Mouse (Mus musculus): ENCODE measurements around the gene Ogn. TPM values are rescaled to one million over a fixed set of nuclear protein-coding genes. Genes with fewer than 3 reads are reported as not detected.
"Not testable (repeated sequence)": the region's sequence is repeated elsewhere in the genome, so short reads cannot be mapped to it uniquely, and the experiment has no call there.

Ogn gene
- total RNA-seq (2021) = 10 to 100 TPM; 75.4 to 78.8 TPM

DNA sequence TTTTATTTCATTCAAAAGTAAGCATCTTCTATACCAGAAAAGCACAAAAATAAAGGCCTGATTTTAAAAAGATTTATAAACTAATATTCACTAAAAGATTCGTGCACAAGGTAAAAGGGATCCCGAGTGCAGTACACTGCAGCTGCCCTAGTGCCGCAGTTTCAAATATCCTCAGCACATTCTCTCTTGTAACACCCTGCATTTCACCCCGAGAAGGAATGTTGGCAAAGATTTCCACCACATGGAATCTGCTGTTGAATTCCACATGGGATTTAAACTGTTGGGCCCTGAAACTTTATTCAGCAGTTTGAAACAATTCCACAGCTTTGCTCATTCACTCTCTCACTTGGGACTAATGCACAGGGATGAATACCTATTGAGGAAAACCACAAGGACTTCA, at the start of gene Ogn:
Gene Ogn (plus strand): TSS at position 333 of the 400 bp plus-strand sequence.
- DNase-seq = peak; percentile 77 to 79
- intact Hi-C loops (cut with DNase I) = no loop called here

DNA sequence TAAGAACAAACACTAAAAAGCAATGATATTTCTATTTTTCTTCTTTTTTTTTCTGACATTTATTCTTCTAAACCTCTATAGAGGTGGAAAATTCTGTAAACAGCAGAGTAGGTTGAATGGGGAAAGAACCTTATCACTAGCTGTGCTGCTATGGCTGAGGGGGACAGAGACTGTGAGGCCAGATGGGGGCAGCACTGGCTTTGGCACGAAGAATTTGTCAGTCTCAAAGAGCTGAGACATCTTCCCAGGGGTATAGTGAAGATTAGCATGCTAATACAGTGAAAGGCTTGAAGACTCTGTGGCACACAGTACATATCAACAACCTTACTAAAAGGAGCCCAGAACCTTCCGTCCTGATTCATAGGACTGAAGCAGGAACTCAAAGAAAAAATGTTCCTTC, 48.7 kb upstream of the Ogn start:
- DNase-seq = peak; percentile 57 to 60
- intact Hi-C loops (cut with DNase I) = loop anchor here (2.0 kb wide), 1 partner anchor 86 kb away; no protein-coding TSS in a partner anchor

DNA sequence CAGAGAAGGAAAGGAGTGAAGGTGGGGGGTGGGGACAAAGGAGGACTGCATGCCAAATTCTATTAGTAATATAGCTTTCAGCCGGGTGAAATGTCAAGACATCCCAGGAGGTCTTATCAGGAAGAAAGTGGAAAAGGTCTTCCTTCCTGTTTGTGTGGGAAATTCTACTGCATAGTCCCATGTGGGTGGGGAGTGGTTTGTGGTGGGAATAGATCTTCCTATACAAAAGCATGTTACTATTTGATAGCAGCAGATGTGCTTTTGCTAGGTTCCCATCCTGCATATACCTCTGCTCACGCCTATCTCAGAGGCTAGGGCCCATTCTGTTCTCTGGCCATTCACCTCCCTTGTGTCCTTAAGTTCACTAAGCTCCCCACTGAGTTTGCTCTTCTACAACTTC, 47.0 kb upstream of the Ogn start:
- intact Hi-C loops (cut with DNase I) = no loop called here
- DNase-seq = no peak

DNA sequence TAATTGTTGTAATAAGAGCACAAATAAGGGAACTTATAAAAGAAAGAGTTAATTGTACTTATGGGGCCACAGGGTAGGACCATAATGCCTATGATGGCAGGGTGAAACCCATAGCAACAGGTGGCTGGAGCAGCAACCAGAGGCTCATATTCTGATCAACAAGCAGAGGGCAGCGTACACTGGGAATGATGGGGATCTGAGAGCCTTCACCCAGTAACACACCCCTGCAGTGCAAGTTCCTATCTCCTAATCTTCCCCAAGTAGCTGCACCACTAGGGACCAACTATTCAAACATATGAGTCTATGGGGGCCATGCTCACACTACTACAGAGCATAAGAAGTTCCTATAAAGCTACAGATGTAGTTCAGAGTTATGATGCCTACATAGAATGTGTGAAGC, 43.5 kb upstream of the Ogn start:
- intact Hi-C loops (cut with DNase I) = no loop called here
- no peak for DNase-seq

DNA sequence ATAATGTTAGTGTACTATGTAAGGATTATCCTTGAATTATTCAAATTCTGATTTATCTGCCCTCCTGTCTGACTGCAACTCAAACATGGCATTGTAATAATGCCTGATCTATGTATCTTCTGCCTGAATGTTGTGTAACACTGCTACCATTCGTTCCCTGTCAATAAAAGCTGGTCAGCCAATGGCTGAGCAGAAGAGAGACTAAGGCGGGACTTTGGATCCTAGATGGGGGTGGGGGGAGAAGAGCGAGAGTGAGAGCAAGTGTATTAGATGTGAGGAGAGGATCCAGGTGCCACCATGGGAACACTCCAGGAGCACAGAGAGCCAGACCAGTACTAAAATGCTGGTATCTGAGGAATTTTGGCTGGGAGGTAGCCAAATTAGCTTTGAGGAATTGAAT, 37.5 kb upstream of the Ogn start:
- no peak for DNase-seq
- intact Hi-C loops (cut with DNase I) = no loop called here

DNA sequence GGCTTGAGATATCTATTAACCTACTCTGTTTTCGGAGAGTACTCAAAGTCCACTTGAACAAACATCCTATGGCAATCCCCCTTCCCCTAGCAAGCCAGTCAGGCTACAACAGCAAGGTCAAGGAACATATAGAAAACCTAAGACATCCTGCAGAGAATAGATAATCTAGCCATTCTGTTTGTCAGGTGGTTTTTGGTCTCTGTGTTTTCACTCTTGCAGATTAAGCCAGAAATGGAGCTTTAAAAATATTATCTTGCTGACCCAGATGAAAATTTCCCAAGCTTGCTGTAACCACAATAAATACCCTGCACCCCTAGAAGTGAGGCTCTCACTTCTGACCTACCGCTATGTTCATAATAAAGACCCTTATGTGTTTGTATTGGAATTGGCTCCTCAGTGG, 36.4 kb upstream of the Ogn start:
- no peak for DNase-seq
- intact Hi-C loops (cut with DNase I) = no loop called here

DNA sequence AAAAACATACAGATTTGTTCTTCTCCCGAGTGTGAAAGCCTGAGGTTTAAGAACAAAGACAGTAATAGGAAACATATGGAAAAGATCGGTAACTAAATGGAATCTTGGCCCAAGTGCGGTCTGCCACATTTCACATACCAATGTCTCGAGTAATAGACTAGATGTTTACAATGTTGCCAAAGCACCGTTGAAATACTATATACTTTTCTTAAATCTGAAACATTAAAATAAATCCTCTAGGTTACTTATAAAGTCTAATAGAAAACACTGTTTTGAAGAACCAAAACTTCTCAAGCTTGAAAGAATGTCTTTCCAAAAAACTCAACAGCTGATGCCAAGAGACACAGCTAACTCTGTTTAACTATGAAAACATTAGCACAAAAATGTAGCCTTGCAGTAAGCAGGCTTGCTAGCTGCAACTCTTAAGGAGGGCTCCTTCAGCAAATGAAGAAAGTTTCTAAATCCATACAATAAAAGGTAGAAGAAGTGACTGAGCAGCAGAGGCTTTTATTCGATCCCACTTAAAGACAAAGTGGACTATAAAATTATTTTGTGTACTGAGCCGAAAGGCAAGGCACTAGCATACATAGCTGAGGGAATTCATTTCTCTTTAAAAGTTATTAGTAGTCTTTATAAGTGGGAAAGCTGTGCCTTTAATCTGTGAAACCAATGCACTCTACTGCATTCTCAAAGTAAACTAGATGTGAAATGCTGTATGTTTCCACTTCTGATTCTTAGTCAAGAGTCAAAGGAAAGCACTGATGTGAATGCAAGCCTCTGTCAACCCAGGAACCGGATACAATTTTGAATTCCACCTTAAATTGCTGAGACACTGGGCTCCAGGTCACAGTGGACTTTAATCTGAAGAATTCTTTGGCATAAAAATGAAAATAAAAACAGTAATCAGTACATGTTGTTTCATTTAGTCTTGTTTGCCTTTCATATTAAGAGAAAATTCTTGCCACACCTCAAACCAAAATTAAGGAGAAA, 26.0 kb upstream of the Ogn start, which contains the start of gene Omd:
Gene Omd (plus strand): TSS at position 922 of the 990 bp plus-strand sequence.
- DNase-seq = peak; percentile 25
- intact Hi-C loops (cut with DNase I) = no loop called here

DNA sequence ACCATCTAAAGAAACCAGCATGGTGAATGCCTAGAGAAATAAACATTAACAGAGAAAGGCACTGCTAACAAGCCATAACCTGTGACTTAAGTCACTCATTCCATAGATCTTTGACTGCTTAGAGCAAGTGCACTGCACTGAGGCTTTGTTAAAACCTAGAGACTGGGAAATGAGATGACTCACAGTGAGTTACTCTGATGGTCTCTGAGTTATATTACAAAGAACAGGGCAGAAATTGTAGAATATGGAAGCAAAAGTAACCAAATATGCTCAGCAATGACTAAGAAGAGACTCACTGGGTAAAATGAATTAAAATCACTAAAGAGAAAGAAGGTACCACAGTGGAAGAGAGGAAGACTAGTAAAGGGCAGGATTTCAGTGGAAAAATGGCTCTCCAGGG, 24.0 kb upstream of the Ogn start:
- no peak for DNase-seq
- intact Hi-C loops (cut with DNase I) = no loop called here

DNA sequence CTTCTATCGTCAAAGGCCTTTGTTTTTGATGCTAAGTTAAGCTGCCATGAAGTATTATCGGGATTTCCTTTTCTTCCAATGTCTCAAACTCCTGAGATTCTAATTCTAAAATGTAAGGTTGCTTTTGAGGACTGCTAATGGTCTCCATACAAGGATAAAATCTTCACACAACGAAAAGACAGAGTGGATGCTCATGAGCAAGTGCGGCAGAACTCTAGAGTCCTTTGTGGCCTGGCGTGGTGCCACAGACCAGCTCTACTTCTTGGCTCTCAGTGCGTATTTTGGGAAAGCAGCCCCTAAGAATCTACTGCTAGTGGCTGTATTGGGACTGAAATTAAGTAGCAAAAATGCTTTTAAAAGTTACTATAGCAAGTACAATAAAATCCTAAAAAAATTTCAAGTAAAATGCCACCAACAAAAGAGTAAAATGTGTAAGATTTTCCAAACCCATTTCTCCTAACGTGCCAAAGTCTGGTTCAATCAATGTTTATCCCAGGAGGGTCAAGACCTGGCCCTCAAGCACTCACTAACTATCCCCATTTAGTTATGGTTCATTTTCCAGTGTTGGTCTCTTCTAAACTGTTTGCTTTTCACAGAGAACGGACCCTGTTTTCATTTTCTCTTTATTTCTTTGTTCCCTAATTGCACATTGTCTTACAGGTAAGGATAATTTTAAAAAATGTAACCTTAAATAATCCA, 23.4 kb upstream of the Ogn start:
- peak; percentile 31 to 36 for DNase-seq
- intact Hi-C loops (cut with DNase I) = no loop called here

DNA sequence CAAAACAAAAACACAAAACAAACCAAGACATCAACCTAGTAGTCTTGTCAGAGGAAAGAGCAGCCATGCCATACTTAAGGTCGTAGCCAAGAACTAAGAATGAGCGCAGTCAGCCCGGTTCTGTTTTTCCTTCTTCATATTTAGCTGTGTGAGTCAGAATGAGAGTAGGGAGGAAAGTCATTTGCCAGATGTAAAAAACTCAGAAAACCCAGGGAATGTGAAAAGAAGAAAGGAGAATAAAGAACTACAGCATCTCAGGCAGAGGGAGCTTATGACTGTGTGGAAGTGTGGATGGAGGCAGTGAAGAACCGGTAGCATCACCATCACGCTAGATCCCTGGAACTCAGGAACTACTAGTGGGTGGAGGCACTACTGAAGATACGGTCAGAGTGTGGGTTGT, 21.8 kb upstream of the Ogn start:
- DNase-seq = no peak
- intact Hi-C loops (cut with DNase I) = no loop called here

DNA sequence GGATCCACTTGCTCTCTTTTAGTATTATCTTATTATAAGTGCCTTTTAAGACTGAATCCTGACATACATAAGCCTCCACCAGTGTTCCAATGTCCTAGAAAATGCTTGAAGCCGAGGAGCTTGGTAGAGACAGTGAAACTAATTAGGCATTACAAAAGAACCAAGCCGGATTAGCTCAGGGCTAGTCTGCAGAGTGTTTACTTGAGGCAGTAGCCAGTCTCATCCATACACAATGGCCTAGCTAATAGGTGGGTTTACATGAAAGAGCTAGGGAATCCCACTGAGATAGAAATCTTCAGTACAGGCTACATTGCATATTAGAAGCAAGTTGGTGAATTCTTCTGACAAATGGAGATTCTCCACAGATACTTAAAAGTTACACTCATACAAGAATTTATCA, 5.3 kb upstream of the Ogn start:
- intact Hi-C loops (cut with DNase I); DNase-seq: not testable (repeated sequence)

DNA sequence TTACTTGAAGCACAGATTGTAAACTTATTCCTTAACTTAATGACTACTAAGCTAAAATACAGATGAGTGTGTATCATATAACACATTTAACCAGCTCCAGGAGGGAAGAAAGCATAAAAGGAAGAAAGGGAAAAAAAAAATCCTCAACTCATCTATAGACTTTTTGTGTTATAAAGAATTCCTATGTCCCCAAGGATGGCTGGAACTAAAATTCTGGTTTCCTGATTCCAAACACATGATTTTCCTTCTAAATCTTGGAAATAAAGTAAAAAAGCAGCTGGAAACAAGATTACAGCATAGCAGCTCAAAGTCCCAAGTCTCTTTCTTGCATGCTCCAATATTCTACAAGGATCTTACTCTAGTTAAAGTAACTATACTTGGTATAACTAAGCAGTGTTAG, 4.2 kb upstream of the Ogn start:
- intact Hi-C loops (cut with DNase I) = no loop called here
- DNase-seq = no peak

DNA sequence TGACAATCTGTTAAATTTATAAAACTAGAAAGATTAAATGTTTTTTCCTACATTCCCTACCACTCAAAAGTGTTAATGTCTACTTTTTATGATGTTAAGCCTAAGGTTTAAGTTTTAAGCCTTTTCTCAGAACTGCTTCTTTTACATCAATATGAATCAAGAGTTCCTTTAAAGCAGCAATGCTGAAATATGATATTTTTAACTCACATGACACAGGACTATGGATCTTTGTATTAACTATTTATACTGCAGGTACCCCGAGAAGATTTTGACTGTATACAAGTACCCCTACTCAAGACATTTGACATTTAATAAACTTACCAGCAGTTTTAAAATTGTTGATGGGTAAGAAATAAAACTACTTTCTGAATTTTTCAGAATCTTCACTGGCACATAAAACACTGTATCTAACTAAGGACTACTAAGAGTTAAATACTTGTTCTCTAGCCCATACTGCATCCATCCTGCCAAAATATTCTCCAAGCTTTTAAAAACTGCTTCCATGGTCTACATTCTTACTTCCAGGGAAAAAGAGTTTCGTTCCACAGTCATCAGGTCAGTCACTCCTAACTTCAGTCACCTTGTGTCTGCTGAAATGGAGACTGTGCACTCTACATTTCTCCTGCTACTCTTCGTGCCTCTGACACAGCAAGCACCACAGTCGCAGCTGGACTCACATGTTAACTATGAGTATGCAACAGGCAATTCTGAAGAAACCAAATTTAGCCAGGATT, 910 bp downstream of the Ogn start:
- peak; percentile 49 to 54 for DNase-seq
- intact Hi-C loops (cut with DNase I) = no loop called here

DNA sequence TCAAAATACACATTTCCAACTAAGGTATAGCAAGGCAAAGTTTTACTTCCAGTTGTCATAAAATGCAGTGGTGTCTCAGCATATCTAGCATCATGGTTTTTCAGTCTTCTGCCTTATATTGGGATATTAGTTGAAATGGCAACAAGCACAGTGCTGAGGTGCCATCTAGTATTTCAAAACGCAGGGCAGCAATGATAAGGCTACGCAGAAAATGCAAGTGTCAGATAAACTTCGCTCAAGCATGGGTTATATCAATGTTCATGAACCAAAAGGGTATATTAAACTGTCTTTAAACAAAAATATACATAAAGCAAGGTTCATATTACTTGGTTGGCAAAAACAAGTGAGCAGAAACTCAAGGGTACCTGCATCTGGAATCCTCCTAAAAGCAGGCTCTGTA, 9.2 kb downstream of the Ogn start:
- intact Hi-C loops (cut with DNase I) = no loop called here
- DNase-seq = no peak

DNA sequence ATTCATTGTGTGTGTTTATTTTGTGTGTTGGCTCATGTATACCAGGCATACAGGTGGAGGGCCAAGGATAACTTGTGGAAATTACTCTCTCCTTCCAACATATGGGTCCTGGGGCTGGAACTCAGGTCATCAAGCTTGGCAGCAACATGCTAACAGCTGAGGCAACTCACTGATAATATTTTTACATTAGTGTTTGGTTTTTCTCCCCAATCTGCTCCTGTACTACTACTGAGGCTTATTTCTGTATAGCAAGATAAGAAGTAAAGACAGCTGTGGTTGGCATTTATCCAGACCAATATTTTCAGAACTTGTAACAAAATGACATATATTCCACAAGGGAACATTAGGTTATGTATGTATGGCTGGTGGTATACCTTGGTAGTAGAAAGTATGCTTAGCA, 10.5 kb downstream of the Ogn start:
- intact Hi-C loops (cut with DNase I) = no loop called here
- DNase-seq = no peak

DNA sequence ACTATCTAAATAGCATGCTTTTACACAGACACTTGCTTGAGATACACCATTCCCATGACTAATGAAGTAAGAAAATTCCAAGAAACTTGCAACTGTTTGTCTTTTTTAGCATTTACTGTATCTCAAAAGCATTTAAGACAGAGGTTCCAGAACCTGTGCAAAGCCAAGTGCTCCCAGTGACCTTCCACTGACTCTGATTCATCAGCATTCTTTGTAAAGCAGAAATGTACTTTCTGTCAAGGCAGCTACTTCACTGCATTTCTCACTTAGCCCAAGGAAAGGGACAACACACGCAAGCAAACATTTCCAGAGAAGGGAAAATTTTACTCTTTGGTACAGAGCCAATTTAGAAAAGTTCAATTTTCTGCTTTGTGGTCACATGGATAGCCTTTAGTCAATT, 15.4 kb downstream of the Ogn start:
- no peak for DNase-seq
- intact Hi-C loops (cut with DNase I) = no loop called here

DNA sequence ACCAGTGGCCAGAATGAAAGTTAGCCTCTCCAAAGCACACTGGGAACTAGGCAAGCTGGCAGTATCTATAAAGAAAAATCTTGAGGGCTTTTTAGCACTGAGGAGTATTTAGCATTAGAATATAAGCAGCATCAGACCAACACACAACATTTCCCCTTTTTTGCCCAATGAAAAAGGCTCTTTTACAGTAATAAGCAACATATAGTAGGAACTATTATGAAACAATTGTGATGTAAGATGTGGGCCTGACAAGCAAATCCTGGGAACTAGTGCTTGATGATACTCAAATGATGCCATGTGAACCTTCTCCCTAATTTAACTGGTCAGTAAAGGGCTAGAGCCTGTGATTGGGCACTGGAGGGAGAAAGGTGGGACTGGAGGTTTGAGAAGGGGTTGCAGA, 20.3 kb downstream of the Ogn start:
- intact Hi-C loops (cut with DNase I) = no loop called here

DNA sequence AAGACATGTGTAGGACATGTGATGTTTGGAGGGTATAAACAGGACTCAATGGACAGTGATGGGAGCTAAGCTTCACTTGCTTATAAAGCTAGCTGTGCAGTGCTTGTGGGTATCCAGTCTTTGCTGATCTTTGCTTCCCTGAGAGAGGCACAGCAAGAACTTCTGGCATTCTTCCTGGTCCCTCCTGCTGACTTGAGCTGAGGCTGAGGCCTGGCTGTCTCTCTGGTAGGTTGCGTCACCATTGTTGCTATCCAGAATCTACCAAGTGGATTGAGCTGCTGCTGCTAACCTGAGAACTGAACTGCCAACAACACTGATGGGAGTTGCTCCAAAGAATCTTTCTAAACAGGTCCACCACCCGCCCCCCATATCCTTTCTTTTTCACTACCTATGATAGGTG, 21.2 kb downstream of the Ogn start:
- intact Hi-C loops (cut with DNase I) = no loop called here
- DNase-seq = no peak

More for the DNA sequence above, 20.3 kb downstream of the Ogn start:
- no peak for DNase-seq

DNA sequence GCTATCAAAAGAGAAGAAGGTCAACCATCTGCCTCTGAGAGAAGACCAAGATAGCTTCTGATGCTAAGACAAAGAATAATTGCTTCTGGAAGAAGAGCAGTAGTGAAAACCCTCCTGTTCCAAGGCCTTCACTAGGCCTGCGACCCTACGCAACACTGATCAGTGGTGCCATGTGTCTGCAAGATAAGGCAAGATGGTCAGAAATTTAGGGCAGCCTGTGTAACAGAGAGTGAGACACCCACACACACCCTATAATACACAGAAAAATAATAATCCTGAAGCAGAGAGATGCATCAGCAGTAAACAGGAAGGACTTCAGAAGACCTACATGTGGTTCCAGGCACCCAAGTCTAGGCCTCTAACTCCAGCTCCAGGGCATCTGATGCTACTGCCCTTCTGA, 32.1 kb downstream of the Ogn start:
- intact Hi-C loops (cut with DNase I) = no loop called here

DNA sequence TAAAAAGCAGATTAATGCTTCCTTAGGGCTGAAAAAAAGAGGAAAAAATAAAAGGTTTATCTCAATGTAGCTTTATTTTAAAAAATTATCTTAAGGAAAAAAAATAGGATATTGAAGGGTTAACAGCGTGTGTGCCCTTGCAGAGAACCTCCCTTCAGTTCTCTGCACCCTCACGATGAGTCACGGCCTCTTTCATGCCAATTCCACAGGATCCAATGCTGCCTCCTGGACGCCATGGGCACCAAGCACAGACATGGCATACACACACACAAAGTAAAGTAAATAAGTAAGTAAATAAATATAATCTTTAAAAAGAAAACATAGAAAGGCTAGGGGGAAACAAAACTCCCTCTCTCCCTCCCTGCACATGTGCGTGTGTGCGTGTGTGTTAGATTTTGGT, 34.8 kb downstream of the Ogn start:
- DNase-seq = no peak
- intact Hi-C loops (cut with DNase I) = no loop called here

More for the DNA sequence above, 32.1 kb downstream of the Ogn start:
- no peak for DNase-seq
